Mouse (Mus musculus): Measurements from ENCODE around the gene Eif2d. TPM values are rescaled to one million over a fixed set of nuclear protein-coding genes. Genes with fewer than 3 reads are reported as not detected.

Eif2d gene
- polyA plus RNA-seq (2015; fragmentation: Nextera tagmentation; extraction: Ambion mirVana), result 46.8 and 51.1 TPM in 2 replicates

- peak within 1 kb of the TSS; percentile 85 for H3K4me3 ChIP-seq (ENCODE audit: low read depth, low read length)
- ATAC-seq, result peak; percentile 99
- no peaks in the 10 kb centered on the region for H3K9me3 ChIP-seq (replicated peaks; ENCODE audit: control insufficient read depth, low read length, poor library complexity, severe bottlenecking)
- H3K36me3 ChIP-seq (ENCODE audit: control insufficient read depth, insufficient read depth, low read length), result 0 out of 2 replicates have a peak, but pooled peaks cover 1% of the 10 kb centered on the region
- peak within 1 kb of the TSS; percentile 70 for H3K27ac ChIP-seq (ENCODE audit: low read length)
- peak within 1 kb of the TSS; percentile 76 for H3K9ac ChIP-seq (ENCODE audit: low read depth, low read length)
- WGBS, result under 1% methylated on average over 27 of the region's 27 CpGs
- peak within 1 kb of the TSS; percentile 68 for H3K4me2 ChIP-seq (ENCODE audit: low read length)
- H3K27me3 ChIP-seq (ENCODE audit: control insufficient read depth, insufficient read depth, low read depth, low read length), result no peaks in the 10 kb centered on the region
- H3K4me1 ChIP-seq (ENCODE audit: control insufficient read depth, insufficient read depth, low read length), result peaks cover 15% of the 10 kb centered on the region
Measured at GRCm38 (mm10) chr1:131153018-131153629, at the start of gene Eif2d. Eif2d (plus strand) TSS chr1:131153181.

- Histone ChIP-seq H3K4me3 (ENCODE audit: low read depth, low read length) (no peak overlapping the region), H3K9ac (ENCODE audit: low read depth, low read length) (no peak overlapping the region), H3K4me1 (ENCODE audit: control insufficient read depth, insufficient read depth, low read length) (no peaks in the 10 kb centered on the region), H3K9me3 (replicated peaks; ENCODE audit: control insufficient read depth, low read length, poor library complexity, severe bottlenecking) (no peaks in the 10 kb centered on the region), H3K27ac (ENCODE audit: low read length) (no peak overlapping the region), H3K27me3 (ENCODE audit: control insufficient read depth, insufficient read depth, low read depth, low read length) (no peaks in the 10 kb centered on the region), H3K36me3 (ENCODE audit: control insufficient read depth, insufficient read depth, low read length) (no peaks in the 10 kb centered on the region), H3K4me2 (ENCODE audit: low read length) (no peak overlapping the region)
- 84% methylated on average over 10 of the region's 10 CpGs for WGBS
- ATAC-seq, result no peak
Measured at GRCm38 (mm10) chr1:131103776-131104424, 49.1 kb upstream of the Eif2d start.

- Histone ChIP-seq H3K36me3 (ENCODE audit: control insufficient read depth, insufficient read depth, low read length) (no peaks in the 10 kb centered on the region), H3K9ac (ENCODE audit: low read depth, low read length) (no peak overlapping the region), H3K4me1 (ENCODE audit: control insufficient read depth, insufficient read depth, low read length) (no peaks in the 10 kb centered on the region), H3K4me2 (ENCODE audit: low read length) (no peak overlapping the region), H3K4me3 (ENCODE audit: low read depth, low read length) (no peak overlapping the region), H3K9me3 (replicated peaks; ENCODE audit: control insufficient read depth, low read length, poor library complexity, severe bottlenecking) (no peaks in the 10 kb centered on the region), H3K27me3 (ENCODE audit: control insufficient read depth, insufficient read depth, low read depth, low read length) (no peaks in the 10 kb centered on the region), H3K27ac (ENCODE audit: low read length) (no peak overlapping the region)
- ATAC-seq, result no peak
- WGBS, result 67% methylated on average over 10 of the region's 10 CpGs
Measured at GRCm38 (mm10) chr1:131107575-131108308, 45.2 kb upstream of the Eif2d start.

DNA sequence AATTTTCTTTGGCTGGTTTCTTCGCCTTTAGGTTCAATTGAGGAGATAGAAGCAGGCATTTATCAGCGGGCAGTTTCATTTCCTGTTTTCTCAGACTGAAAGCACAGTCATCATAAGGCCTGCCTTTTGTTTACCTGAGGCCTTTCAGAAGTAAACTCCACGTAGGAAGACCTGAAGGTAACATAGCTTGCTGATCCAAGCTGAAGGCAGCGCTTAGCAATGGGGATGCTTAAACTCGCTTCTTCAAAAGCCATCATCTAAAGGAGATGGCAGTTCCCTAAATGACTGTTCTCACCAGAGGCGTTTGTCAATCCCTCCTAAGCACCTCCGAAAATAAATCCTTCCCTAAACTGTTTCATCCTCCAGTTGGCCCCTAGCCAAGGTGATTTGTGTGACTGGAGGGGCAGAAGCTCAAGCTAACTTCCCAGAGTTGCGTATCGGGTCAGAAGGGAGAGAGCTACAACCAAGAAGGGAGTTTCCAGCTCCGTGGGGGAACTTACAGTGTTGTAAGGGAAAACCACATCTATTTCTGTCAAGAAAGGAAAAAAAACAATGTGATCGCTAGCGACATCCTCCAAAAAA lies 42.4 kb upstream of the Eif2d start:
- ATAC-seq, result no peak
- no peaks in the 10 kb centered on the region for H3K4me1 ChIP-seq (ENCODE audit: control insufficient read depth, insufficient read depth, low read length)
- H3K4me3 ChIP-seq (ENCODE audit: low read depth, low read length), result no peak overlapping the region
- no peak overlapping the region for H3K4me2 ChIP-seq (ENCODE audit: low read length)
- no peak overlapping the region for H3K9ac ChIP-seq (ENCODE audit: low read depth, low read length)
- no peaks in the 10 kb centered on the region for H3K27me3 ChIP-seq (ENCODE audit: control insufficient read depth, insufficient read depth, low read depth, low read length)
- no peaks in the 10 kb centered on the region for H3K36me3 ChIP-seq (ENCODE audit: control insufficient read depth, insufficient read depth, low read length)
- no peaks in the 10 kb centered on the region for H3K9me3 ChIP-seq (replicated peaks; ENCODE audit: control insufficient read depth, low read length, poor library complexity, severe bottlenecking)
- H3K27ac ChIP-seq (ENCODE audit: low read length), result no peak overlapping the region
- 73% methylated on average over 12 of the region's 12 CpGs for WGBS

GRCm38 (mm10) chr1:131112576-131112975 lies 40.4 kb upstream of the Eif2d start:
- Histone ChIP-seq H3K4me3 (ENCODE audit: low read depth, low read length) (no peak overlapping the region), H3K9me3 (replicated peaks; ENCODE audit: control insufficient read depth, low read length, poor library complexity, severe bottlenecking) (no peaks in the 10 kb centered on the region), H3K27me3 (ENCODE audit: control insufficient read depth, insufficient read depth, low read depth, low read length) (no peaks in the 10 kb centered on the region), H3K4me1 (ENCODE audit: control insufficient read depth, insufficient read depth, low read length) (0 out of 2 replicates have a peak, but pooled peaks cover 6% of the 10 kb centered on the region), H3K27ac (ENCODE audit: low read length) (no peak overlapping the region), H3K9ac (ENCODE audit: low read depth, low read length) (no peak overlapping the region), H3K36me3 (ENCODE audit: control insufficient read depth, insufficient read depth, low read length) (no peaks in the 10 kb centered on the region), H3K4me2 (ENCODE audit: low read length) (no peak overlapping the region)
- WGBS, result 45% methylated on average over 6 of the region's 6 CpGs
- ATAC-seq, result no peak

GRCm38 (mm10) chr1:131115932-131116331 lies 37.0 kb upstream of the Eif2d start:
- Histone ChIP-seq H3K4me2 (ENCODE audit: low read length) (no peak overlapping the region), H3K9ac (ENCODE audit: low read depth, low read length) (no peak overlapping the region), H3K36me3 (ENCODE audit: control insufficient read depth, insufficient read depth, low read length) (no peaks in the 10 kb centered on the region), H3K4me1 (ENCODE audit: control insufficient read depth, insufficient read depth, low read length) (0 out of 2 replicates have a peak, but pooled peaks cover 6% of the 10 kb centered on the region), H3K27ac (ENCODE audit: low read length) (no peak overlapping the region), H3K27me3 (ENCODE audit: control insufficient read depth, insufficient read depth, low read depth, low read length) (no peaks in the 10 kb centered on the region), H3K9me3 (replicated peaks; ENCODE audit: control insufficient read depth, low read length, poor library complexity, severe bottlenecking) (no peaks in the 10 kb centered on the region), H3K4me3 (ENCODE audit: low read depth, low read length) (no peak overlapping the region)
- peak; percentile 61; the same call in 1 of the 2 replicates for ATAC-seq
- 15% methylated on average over 6 of the region's 6 CpGs for WGBS

- Histone ChIP-seq H3K27ac (ENCODE audit: low read length) (peak overlapping the region; percentile 53; the same call in 1 of the 2 replicates), H3K36me3 (ENCODE audit: control insufficient read depth, insufficient read depth, low read length) (no peaks in the 10 kb centered on the region), H3K9ac (ENCODE audit: low read depth, low read length) (no peak overlapping the region), H3K4me3 (ENCODE audit: low read depth, low read length) (no peak overlapping the region), H3K4me1 (ENCODE audit: control insufficient read depth, insufficient read depth, low read length) (0 out of 2 replicates have a peak, but pooled peaks cover 6% of the 10 kb centered on the region), H3K9me3 (replicated peaks; ENCODE audit: control insufficient read depth, low read length, poor library complexity, severe bottlenecking) (no peaks in the 10 kb centered on the region), H3K4me2 (ENCODE audit: low read length) (no peak overlapping the region), H3K27me3 (ENCODE audit: control insufficient read depth, insufficient read depth, low read depth, low read length) (no peaks in the 10 kb centered on the region)
- ATAC-seq, result peak; percentile 31
- WGBS, result 33% methylated on average over 13 of the region's 13 CpGs
Measured at GRCm38 (mm10) chr1:131116430-131117011, 36.5 kb upstream of the Eif2d start.

DNA sequence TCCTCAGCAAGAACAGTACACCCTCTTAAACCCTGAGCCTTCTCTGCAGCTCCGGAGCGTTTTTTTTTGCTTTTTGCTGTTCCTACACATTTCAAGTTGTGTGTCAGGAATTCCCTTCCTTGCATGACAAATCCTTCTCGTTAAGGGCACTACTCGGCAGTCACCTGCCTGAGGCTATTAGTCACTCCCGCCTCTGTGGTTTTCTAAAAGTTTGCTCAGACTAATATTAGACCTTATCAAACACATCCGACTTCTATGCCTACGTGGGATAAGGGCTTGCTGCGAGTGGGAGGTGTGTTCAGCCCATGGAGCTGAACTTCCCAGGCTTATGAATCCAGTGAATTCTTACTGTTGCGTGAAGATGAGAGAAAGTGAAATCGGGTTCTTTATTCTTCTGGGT lies 34.5 kb upstream of the Eif2d start:
- Histone ChIP-seq H3K27me3 (ENCODE audit: control insufficient read depth, insufficient read depth, low read depth, low read length) (no peaks in the 10 kb centered on the region), H3K4me2 (ENCODE audit: low read length) (no peak overlapping the region), H3K36me3 (ENCODE audit: control insufficient read depth, insufficient read depth, low read length) (no peaks in the 10 kb centered on the region), H3K9ac (ENCODE audit: low read depth, low read length) (no peak overlapping the region), H3K4me3 (ENCODE audit: low read depth, low read length) (no peak overlapping the region), H3K4me1 (ENCODE audit: control insufficient read depth, insufficient read depth, low read length) (0 out of 2 replicates have a peak, but pooled peaks cover 6% of the 10 kb centered on the region), H3K9me3 (replicated peaks; ENCODE audit: control insufficient read depth, low read length, poor library complexity, severe bottlenecking) (no peaks in the 10 kb centered on the region), H3K27ac (ENCODE audit: low read length) (no peak overlapping the region)
- no peak for ATAC-seq
- 77% methylated on average over 10 of the region's 10 CpGs for WGBS
